ENCODE assay signal across 14 mouse cellular contexts in genomic region chr13:113600531-113601463, GRCm38 (mm10). TPM values are rescaled to one million over a fixed set of nuclear protein-coding genes. Genes with fewer than 3 reads are reported as not detected.
DNase-seq lines count a peak whose midpoint lies in the region; ATAC-seq and TF ChIP-seq lines count a peak whose summit lies in the region.
"Had no signal": no experiment of that assay in that cellular context is flagged by ENCODE, and none has a peak within 500 bp of the region (broad histone marks: within the 10 kb centered on the region; RNA-seq: fewer than 3 reads in every experiment).

No protein-coding gene starts in this region.

- H3K27ac ChIP-seq in ES-E14 (ENCODE audit: insufficient read depth, low read depth, low read length, poor library complexity, severe bottlenecking), result no peak overlapping the region
- H3K27ac ChIP-seq in liver, embryonic 15.5 days (replicated peaks), result peak overlapping the region; percentile 79
- H3K27ac ChIP-seq in midbrain, embryonic 14.5 days (replicated peaks; ENCODE audit: low read depth, low read length), result no peak overlapping the region
- H3K27ac ChIP-seq: layer of hippocampus, adult 2 months; limb, embryonic 12.5 days; neural tube, embryonic 15.5 days had no signal

- WGBS in liver, embryonic 15.5 days (ENCODE audit: insufficient replicate concordance), result 51% methylated on average over 18 of the region's 18 CpGs
- WGBS in midbrain, embryonic 14.5 days, result 95% methylated on average over 18 of the region's 18 CpGs

- no peaks in the 10 kb centered on the region for H3K27me3 ChIP-seq in liver, embryonic 15.5 days
- H3K27me3 ChIP-seq in midbrain, embryonic 14.5 days (ENCODE audit: control insufficient read depth, insufficient read depth, low read length), result no peaks in the 10 kb centered on the region
- H3K27me3 ChIP-seq: limb, embryonic 12.5 days; neural tube, embryonic 15.5 days had no signal

- 0 out of 2 replicates have a peak overlapping the region, but pooled peaks have one; percentile 21 for H3K4me2 ChIP-seq in liver, embryonic 15.5 days
- H3K4me2 ChIP-seq in midbrain, embryonic 14.5 days (ENCODE audit: low read length), result no peak overlapping the region
- H3K4me2 ChIP-seq: limb, embryonic 12.5 days; midbrain, embryonic 11.5 days; neural tube, embryonic 15.5 days had no signal

- H3K9me3 ChIP-seq in ES-E14 (ENCODE audit: control insufficient read depth, insufficient read depth, low read depth, low read length), result no peaks in the 10 kb centered on the region
- no peaks in the 10 kb centered on the region for H3K9me3 ChIP-seq in liver, embryonic 15.5 days (replicated peaks)
- H3K9me3 ChIP-seq in midbrain, embryonic 14.5 days (ENCODE audit: control insufficient read depth, low read length), result no peaks in the 10 kb centered on the region
- H3K9me3 ChIP-seq: limb, embryonic 12.5 days; neural tube, embryonic 15.5 days had no signal

- H3K36me3 ChIP-seq in ES-E14 (ENCODE audit: control insufficient read depth, insufficient read depth, low read length, poor library complexity, severe bottlenecking), result no peaks in the 10 kb centered on the region; the same call in 1 of the 2 replicates
- H3K36me3 ChIP-seq in liver, embryonic 15.5 days (replicated peaks), result 0 out of 2 replicates have a peak, but pooled peaks cover 3% of the 10 kb centered on the region
- no peaks in the 10 kb centered on the region for H3K36me3 ChIP-seq in midbrain, embryonic 14.5 days (ENCODE audit: control insufficient read depth, insufficient read depth, low read length)
- H3K36me3 ChIP-seq: neural tube, embryonic 15.5 days had no signal

- peak; percentile 94 for DNase-seq in heart, adult 11 months
- no peak for DNase-seq in heart, adult 8-10 months (ENCODE audit: low spot score)
- peak; percentile 90 for DNase-seq in 416B (ENCODE audit: low read depth)
- no peak for DNase-seq in ES-E14 (ENCODE audit: low read depth, low spot score)
- DNase-seq in layer of hippocampus, adult 18-20 months (ENCODE audit: low spot score in 2 of 2), result no peak
- DNase-seq in midbrain, embryonic 14.5 days, result no peak
- no peak for DNase-seq in adrenal gland, adult (ENCODE audit: inconsistent age in 2 of 2, low spot score in 1 of 2)
- DNase-seq: gastrocnemius, postnatal 10 days had no signal

- H3K4me3 ChIP-seq in ES-E14 (ENCODE audit: insufficient read depth in 1 of 2, low read depth in 1 of 2, low read length in 2 of 2, poor library complexity in 1 of 2, severe bottlenecking in 1 of 2), result peak overlapping the region; percentile 42 to 59
- H3K4me3 ChIP-seq in liver, embryonic 15.5 days (replicated peaks), result no peak overlapping the region
- H3K4me3 ChIP-seq in midbrain, embryonic 14.5 days (replicated peaks; ENCODE audit: low read depth, low read length), result no peak overlapping the region
- H3K4me3 ChIP-seq: layer of hippocampus, adult 2 months; limb, embryonic 12.5 days; neural tube, embryonic 15.5 days had no signal

- ATAC-seq in liver, embryonic 15.5 days (ENCODE audit: insufficient read depth), result 0 out of 2 replicates have a peak, but pooled peaks have one; percentile 22
- ATAC-seq in midbrain, embryonic 14.5 days (ENCODE audit: low FRiP score, low TSS enrichment), result no peak
- ATAC-seq: intestine, embryonic 16.5 days had no signal

- H3K4me1 ChIP-seq in ES-E14 (ENCODE audit: control insufficient read depth in 2 of 2, insufficient read depth in 2 of 2, low read length in 2 of 2, poor library complexity in 1 of 2), result peaks cover 8 to 20% of the 10 kb centered on the region in 2 experiments
- peaks cover 72% of the 10 kb centered on the region for H3K4me1 ChIP-seq in liver, embryonic 15.5 days (replicated peaks)
- no peaks in the 10 kb centered on the region for H3K4me1 ChIP-seq in midbrain, embryonic 14.5 days (ENCODE audit: control insufficient read depth, insufficient read depth, low read length)

- H3K9ac ChIP-seq in ES-E14 (ENCODE audit: insufficient read depth, low read depth, low read length, poor library complexity, severe bottlenecking), result peak overlapping the region; percentile 46; the same call in 1 of the 2 replicates
- no peak overlapping the region for H3K9ac ChIP-seq in liver, embryonic 15.5 days
- no peak overlapping the region for H3K9ac ChIP-seq in midbrain, embryonic 14.5 days (replicated peaks; ENCODE audit: low read length)
- H3K9ac ChIP-seq: limb, embryonic 12.5 days; neural tube, embryonic 15.5 days had no signal

- in situ Hi-C loops in ES-E14 (cut with MboI; ENCODE audit: low sequenced_read_pairs in 2 of 2, unreplicated experiment in 2 of 2), result no loop called here

TF ChIP-seq in ES-E14, 5 proteins besides CTCF, POLR2A, EP300 and RAD21:
- TF ChIP-seq ZC3H11A (IDR thresholded peaks at IDR 0.05; ENCODE audit: borderline replicate concordance, low read depth, low read length), result no peak
- TF ChIP-seq HCFC1 (IDR thresholded peaks at IDR 0.05; ENCODE audit: borderline replicate concordance, insufficient read depth, low read length), result no peak
- no peak for TF ChIP-seq ZNF384 (IDR thresholded peaks at IDR 0.05; ENCODE audit: low read depth, low read length)
- no peak for TF ChIP-seq MAFK (IDR thresholded peaks at IDR 0.05; ENCODE audit: insufficient read depth, low read depth, low read length)
- TF ChIP-seq CHD2 (IDR thresholded peaks at IDR 0.05; ENCODE audit: low read depth, low read length), result no peak
TF ChIP-seq in ES-E14: peak in this region for 0.

RNA-seq across cellular contexts. Expression of gene Snx18, which starts 17.6 kb away (rescaled TPM):
- 10 to 100 TPM; 16.4 to 18.9 (median 18.0) TPM for total RNA-seq in heart, adult 8-10 months (2022)
- total RNA-seq in ES-E14 (2012; rRNA removed), result 45.6 and 47.5 TPM in 2 replicates
- polyA plus RNA-seq in liver, embryonic 15.5 days (2015; fragmentation: Nextera tagmentation; extraction: Ambion mirVana), result 5.7 and 6.5 TPM in 2 replicates
- total RNA-seq in layer of hippocampus, adult 18-20 months (2021), result 10 to 100 TPM; 22.7 to 23.5 TPM
- 10.3 and 13.2 TPM in 2 replicates for polyA plus RNA-seq in midbrain, embryonic 14.5 days (2014; fragmentation: Nextera tagmentation; extraction: Ambion mirVana)

Comparison
In these comparisons a context has a peak if more than half of its experiments do, and no peak if none do; other contexts are left out.
1. DNase-seq: peak in heart, adult 11 months (single experiment) and 416B (single experiment); none in heart, adult 8-10 months (single experiment), ES-E14 (single experiment), layer of hippocampus, adult 18-20 months (0 of 2), midbrain, embryonic 14.5 days (single experiment) and adrenal gland, adult (0 of 2).
2. H3K4me3 ChIP-seq: peak in ES-E14 (2 of 2); none in liver, embryonic 15.5 days (single experiment) and midbrain, embryonic 14.5 days (single experiment).